Mouse (Mus musculus) heart, postnatal 0 days (tissue): ENCODE results near the gene Traf5. TPM values are rescaled to one million over a fixed set of nuclear protein-coding genes. Genes with fewer than 3 reads are reported as not detected.

Source experiments
- ATAC-seq: fragments of 200-750 bp; cut with Nextera tagmentation; 2 replicates; pipeline ENCODE4 v1.8.0; 2017; ENCODE audit warnings: low read depth, moderate number of reproducible peaks, moderate library complexity; ENCODE audit not compliant: insufficient read depth
- DNase-seq: peaks from one replicate; pipeline ENCODE4 v3.0.0-alpha.2; 2016; ENCODE audit warnings: low spot score
- H3K27ac ChIP-seq: fragments of 300-500 bp; sonication (generic); 2 replicates; pipeline ENCODE4 v1.5.1; 2014; ENCODE audit warnings: low read depth, mild to moderate bottlenecking
- H3K27me3 ChIP-seq: fragments of 300-500 bp; sonication (generic); 2 replicates; pipeline ENCODE4 v1.6.1; 2014; ENCODE audit warnings: low read length, mixed read lengths; ENCODE audit not compliant: control insufficient read depth, insufficient read depth
- H3K36me3 ChIP-seq: fragments of 300-500 bp; sonication (generic); replicated peaks from 2 replicates; pipeline ENCODE4 v1.6.1; 2014; ENCODE audit warnings: low read length, mixed read lengths; ENCODE audit not compliant: control insufficient read depth, insufficient read depth
- H3K4me1 ChIP-seq: fragments of 300-500 bp; sonication (generic); 2 replicates; pipeline ENCODE4 v1.6.1; 2014; ENCODE audit warnings: antibody characterized with exemption; ENCODE audit not compliant: control insufficient read depth, insufficient read depth
- H3K4me2 ChIP-seq: fragments of 300-500 bp; sonication (generic); 2 replicates; pipeline ENCODE4 v1.6.1; 2014; ENCODE audit warnings: low read depth, mild to moderate bottlenecking, low read length, moderate library complexity
- H3K4me3 ChIP-seq: fragments of 300-500 bp; sonication (generic); 2 replicates; pipeline ENCODE4 v1.5.1; 2014; ENCODE audit warnings: low read depth, low read length
- H3K9ac ChIP-seq: fragments of 300-500 bp; sonication (generic); replicated peaks from 2 replicates; pipeline ENCODE4 v1.6.1; 2014; ENCODE audit warnings: low read depth, low read length, mixed read lengths
- H3K9me3 ChIP-seq: fragments of 300-500 bp; sonication (generic); replicated peaks from 2 replicates; pipeline ENCODE4 v1.6.1; 2016; ENCODE audit warnings: low read length; ENCODE audit not compliant: control insufficient read depth
- CTCF ChIP-seq: IDR thresholded peaks from 2 replicates; pipeline ENCODE4 v1.5.1; 2016; ENCODE audit warnings: antibody characterized with exemption, control low read depth, low read depth
- EP300 ChIP-seq: IDR thresholded peaks from 2 replicates; pipeline ENCODE4 v1.6.1; 2016; ENCODE audit warnings: antibody characterized with exemption, low read depth
- WGBS: fragments of 180-500 bp; shearing (Covaris S2); extraction: QIAGEN DNeasy Blood & Tissue Kit; methylation state at CpG from one replicate; pipeline ENCODE4 v1.1.7; 2014; 5-methylcytosine and 5-hydroxymethylcytosine counted together
- polyA plus RNA-seq: library from polyadenylated mRNA; unstranded; fragments of >200 nt; fragmentation: Nextera tagmentation; extraction: Ambion mirVana; gene quantifications from 2 replicates; pipeline ENCODE4 v1.2.1, GENCODE M21; 2015
- total RNA-seq: library from RNA; depleted of rRNA; stranded (reverse); fragments of >200 nt; gene quantifications from 2 replicates; pipeline ENCODE4 v1.2.3, GENCODE M21; 2014; ENCODE audit warnings: low replicate concordance

Gene Traf5
- total and polyA plus RNA-seq, 2 experiments from 2014 or later: 5.7 to 14.7 TPM

DNA sequence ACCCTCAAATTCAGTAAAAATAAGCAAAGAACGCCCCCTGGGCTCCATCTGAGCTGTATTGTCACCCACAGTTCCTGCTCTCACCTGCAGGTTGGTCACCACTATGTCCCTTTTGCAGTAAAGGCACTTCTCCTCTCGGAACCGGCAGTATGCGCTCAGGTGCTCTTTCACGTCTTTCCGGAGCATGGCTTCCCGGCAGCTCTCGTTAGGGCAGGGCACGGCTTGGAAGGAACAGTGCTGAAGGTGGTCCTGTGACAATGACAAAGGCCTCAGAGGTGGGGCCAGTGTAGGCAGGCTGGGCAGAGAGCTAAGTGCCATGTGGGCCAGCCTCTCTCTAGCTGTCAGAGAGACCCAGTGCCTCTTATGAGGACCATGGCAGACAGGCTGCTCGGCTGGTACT, 33.4 kb downstream of the Traf5 start:
- no peak for DNase-seq
- Histone ChIP-seq H3K4me2 (no peak overlapping the region), H3K9ac (no peak overlapping the region), H3K27ac (no peak overlapping the region), H3K4me3 (no peak overlapping the region), H3K9me3 (peaks cover 6% of the 10 kb centered on the region; the same call in 1 of the 2 replicates), H3K4me1 (peaks cover 8% of the 10 kb centered on the region; the same call in 1 of the 2 replicates), H3K27me3 (no peaks in the 10 kb centered on the region), H3K36me3 (peaks cover 47% of the 10 kb centered on the region)
- WGBS: 90% methylated on average over 10 of the region's 10 CpGs
- ATAC-seq: no peak
- TF ChIP-seq EP300: no peak
- no peak for TF ChIP-seq CTCF

DNA sequence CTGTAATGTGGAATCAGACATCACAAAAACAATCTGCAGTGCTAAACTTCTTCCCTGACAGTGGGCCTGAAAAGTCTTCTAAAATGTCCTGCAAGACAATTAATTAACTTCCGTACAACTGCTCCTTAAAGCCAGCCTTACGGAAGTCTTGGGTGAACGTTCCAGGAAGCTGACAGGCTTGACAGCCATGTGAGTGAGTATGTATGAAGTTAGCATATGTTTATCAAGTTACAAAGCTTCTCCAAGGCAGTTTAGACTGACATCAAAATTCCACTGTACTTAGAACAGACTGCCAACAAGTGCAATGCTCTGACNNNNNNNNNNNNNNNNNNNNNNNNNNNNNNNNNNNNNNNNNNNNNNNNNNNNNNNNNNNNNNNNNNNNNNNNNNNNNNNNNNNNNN, 38.6 kb downstream of the Traf5 start:
- H3K4me2 ChIP-seq: no peak overlapping the region
- H3K27me3 ChIP-seq: no peaks in the 10 kb centered on the region
- TF ChIP-seq CTCF (no peak), EP300 (no peak)
- DNase-seq (peak; percentile 57), ATAC-seq (peak; percentile 49; the same call in 1 of the 2 replicates)
- no peaks in the 10 kb centered on the region for H3K9me3 ChIP-seq
- no peak overlapping the region for H3K4me3 ChIP-seq
- WGBS: 25% methylated on average over 3 of the region's 3 CpGs
- no peak overlapping the region for H3K9ac ChIP-seq
- H3K36me3 ChIP-seq: peaks cover 42% of the 10 kb centered on the region
- no peaks in the 10 kb centered on the region for H3K4me1 ChIP-seq
- peak overlapping the region; percentile 28; the same call in 1 of the 2 replicates for H3K27ac ChIP-seq

DNA sequence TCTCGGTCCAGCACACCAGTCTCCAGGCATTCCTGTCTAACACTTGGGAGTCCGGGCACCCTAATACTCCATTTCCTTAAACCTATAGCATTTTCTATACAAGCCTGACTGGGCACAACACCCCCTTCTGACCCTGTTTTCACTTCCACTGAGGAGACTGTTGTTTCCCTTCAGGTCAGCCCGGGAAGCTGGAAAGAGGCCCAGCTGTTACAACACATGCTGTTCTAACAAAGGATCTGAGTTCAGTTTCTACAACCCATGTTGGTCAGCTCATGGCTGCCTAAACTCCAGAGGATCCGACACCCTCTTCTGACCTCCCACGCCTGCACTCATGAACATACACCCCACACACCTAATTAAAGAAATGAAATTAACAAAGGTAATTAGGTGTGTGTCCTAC, 39.4 kb downstream of the Traf5 start:
- no peak for TF ChIP-seq CTCF
- no peak for TF ChIP-seq EP300
- ATAC-seq (no peak), DNase-seq (no peak)
- peaks cover 34% of the 10 kb centered on the region for H3K36me3 ChIP-seq
- 0 out of 2 replicates have a peak overlapping the region, but pooled peaks have one; percentile 28 for H3K27ac ChIP-seq
- no peak overlapping the region for H3K9ac ChIP-seq
- 81% methylated on average over 5 of the region's 5 CpGs for WGBS
- no peaks in the 10 kb centered on the region for H3K4me1 ChIP-seq
- no peak overlapping the region for H3K4me2 ChIP-seq
- no peaks in the 10 kb centered on the region for H3K27me3 ChIP-seq
- no peak overlapping the region for H3K4me3 ChIP-seq
- H3K9me3 ChIP-seq: no peaks in the 10 kb centered on the region

DNA sequence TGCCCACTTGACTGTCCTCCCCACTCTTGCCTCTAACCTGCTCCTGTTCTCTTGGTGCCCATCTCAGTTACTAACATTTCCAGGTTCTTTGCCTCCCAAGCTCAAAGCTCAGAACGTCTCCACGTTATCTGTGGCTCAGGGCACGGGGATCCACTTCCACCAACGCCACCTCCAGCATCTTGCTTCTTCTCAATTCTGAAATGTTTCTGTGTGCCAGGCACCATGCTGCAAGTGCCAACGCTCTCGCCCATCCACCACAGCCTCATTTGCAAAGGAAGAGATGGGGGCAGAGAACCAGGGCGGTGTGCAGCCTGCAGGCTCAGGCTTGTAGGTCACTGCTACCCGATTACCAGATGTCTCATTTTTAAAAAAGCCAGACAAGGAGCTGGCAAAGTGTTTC, 39.9 kb downstream of the Traf5 start:
- no peaks in the 10 kb centered on the region for H3K4me1 ChIP-seq
- no peak overlapping the region for H3K4me2 ChIP-seq
- TF ChIP-seq CTCF (no peak), EP300 (no peak)
- no peaks in the 10 kb centered on the region for H3K27me3 ChIP-seq
- ATAC-seq: no peak
- H3K27ac ChIP-seq: no peak overlapping the region
- DNase-seq: no peak
- WGBS: 92% methylated on average over 8 of the region's 8 CpGs
- H3K9ac ChIP-seq: no peak overlapping the region
- no peaks in the 10 kb centered on the region for H3K9me3 ChIP-seq
- H3K4me3 ChIP-seq: no peak overlapping the region
- H3K36me3 ChIP-seq: peaks cover 30% of the 10 kb centered on the region

GRCm38 (mm10) chr1:191999022-191999421, 93.3 kb downstream of the Traf5 start:
- Histone ChIP-seq H3K27ac (no peak overlapping the region), H3K9me3 (no peaks in the 10 kb centered on the region), H3K27me3 (no peaks in the 10 kb centered on the region), H3K36me3 (peaks cover 51% of the 10 kb centered on the region), H3K4me3 (no peak overlapping the region), H3K9ac (no peak overlapping the region), H3K4me1 (no peaks in the 10 kb centered on the region), H3K4me2 (no peak overlapping the region)
- no peak for DNase-seq
- ATAC-seq: no peak
- TF ChIP-seq EP300: no peak
- TF ChIP-seq CTCF: no peak

DNA sequence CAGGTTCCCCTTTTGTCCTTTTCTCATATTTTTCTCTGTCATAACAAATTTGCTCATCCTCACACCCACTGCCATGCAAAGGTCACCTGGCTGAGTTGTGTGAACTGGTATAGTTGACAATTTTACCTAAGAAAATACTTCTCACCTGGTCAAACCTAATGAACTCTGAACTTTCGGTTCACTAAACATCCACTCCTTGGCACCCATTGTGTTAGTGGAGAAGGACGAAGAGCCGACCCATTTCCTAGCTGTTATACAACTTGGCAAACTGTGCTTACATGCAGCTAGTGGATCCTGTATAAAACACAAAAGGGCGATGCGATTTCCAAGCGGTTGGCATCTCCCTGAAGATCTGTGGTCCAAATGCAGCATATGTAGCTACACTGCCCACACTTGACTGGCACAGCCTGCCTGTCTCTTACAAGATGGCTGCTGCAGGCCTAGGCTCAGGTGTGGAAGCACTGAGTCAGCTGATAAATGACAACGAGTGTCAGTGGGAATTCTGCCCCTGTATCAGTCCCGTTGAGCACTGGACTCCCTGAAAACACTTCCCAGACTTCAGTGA, 95.7 kb downstream of the Traf5 start:
- no peak overlapping the region for H3K27ac ChIP-seq
- no peaks in the 10 kb centered on the region for H3K27me3 ChIP-seq
- TF ChIP-seq CTCF (no peak), EP300 (no peak)
- H3K4me1 ChIP-seq: no peaks in the 10 kb centered on the region
- H3K9me3 ChIP-seq: no peaks in the 10 kb centered on the region
- ATAC-seq (no peak), DNase-seq (no peak)
- no peak overlapping the region for H3K9ac ChIP-seq
- WGBS: 81% methylated on average over 8 of the region's 8 CpGs
- no peak overlapping the region for H3K4me3 ChIP-seq
- H3K36me3 ChIP-seq: peaks cover 51% of the 10 kb centered on the region
- H3K4me2 ChIP-seq: no peak overlapping the region
